Mouse (Mus musculus) olfactory bulb, adult 2 months (tissue): ENCODE results near the gene Gm11627.
"Not testable (repeated sequence)": the region's sequence is repeated elsewhere in the genome, so short reads cannot be mapped to it uniquely, and the experiment has no call there.

Experiments
- CTCF ChIP-seq: fragments of 200-500 bp; IDR thresholded peaks from 2 replicates; pipeline ENCODE4 v1.5.1; 2012; ENCODE audit warnings: low read depth, mild to moderate bottlenecking, low read length, moderate library complexity; ENCODE audit not compliant: insufficient read depth
- POLR2A ChIP-seq: fragments of 200-500 bp; IDR thresholded peaks from 2 replicates; pipeline ENCODE4 v1.6.1; 2012; ENCODE audit warnings: mild to moderate bottlenecking, low read depth, low read length, moderate library complexity; ENCODE audit not compliant: insufficient read depth

- TF ChIP-seq POLR2A, CTCF: not testable (repeated sequence)
These were observed 39.0 kb downstream of the Gm11627 start for GRCm38 (mm10) chr11:102540286-102540685.
